Mouse (Mus musculus) cerebellum, adult 9-11 months (tissue): ENCODE data around the gene Ap1s1.

Source experiments
- DNase-seq: peaks from one replicate; pipeline ENCODE4 v3.0.0; 2022

Gene Ap1s1

GRCm38 (mm10) chr5:137062601-137063000, 16.7 kb upstream of the Ap1s1 start:
- DNase-seq: no peak

GRCm38 (mm10) chr5:137061809-137062481, 16.0 kb upstream of the Ap1s1 start:
- no peak for DNase-seq

GRCm38 (mm10) chr5:137054873-137055272, 8.9 kb upstream of the Ap1s1 start:
- no peak for DNase-seq

- no peak for DNase-seq
These were observed 8.4 kb upstream of the Ap1s1 start for GRCm38 (mm10) chr5:137054299-137054698.

GRCm38 (mm10) chr5:137051914-137052505, 6.1 kb upstream of the Ap1s1 start:
- DNase-seq: no peak

GRCm38 (mm10) chr5:137051125-137051524, 5.2 kb upstream of the Ap1s1 start:
- no peak for DNase-seq

GRCm38 (mm10) chr5:137046991-137047390, 1.1 kb upstream of the Ap1s1 start:
- no peak for DNase-seq

GRCm38 (mm10) chr5:137046324-137046718, 386 bp upstream of the Ap1s1 start:
- no peak for DNase-seq

- DNase-seq: no peak
These were observed 1.9 kb downstream of the Ap1s1 start for GRCm38 (mm10) chr5:137043997-137044396.

GRCm38 (mm10) chr5:137041442-137041841, 4.5 kb downstream of the Ap1s1 start:
- no peak for DNase-seq

GRCm38 (mm10) chr5:137039453-137039852, 6.5 kb downstream of the Ap1s1 start:
- no peak for DNase-seq

GRCm38 (mm10) chr5:137036211-137036610, 9.7 kb downstream of the Ap1s1 start:
- no peak for DNase-seq

GRCm38 (mm10) chr5:137032641-137033074, 13.3 kb downstream of the Ap1s1 start:
- DNase-seq: peak; percentile 74

- peak; percentile 46 for DNase-seq
These were observed 13.9 kb downstream of the Ap1s1 start for GRCm38 (mm10) chr5:137032033-137032421.

GRCm38 (mm10) chr5:137031076-137032032, 14.6 kb downstream of the Ap1s1 start:
- peak; percentile 51 for DNase-seq

- DNase-seq: no peak
These were observed 15.5 kb downstream of the Ap1s1 start for GRCm38 (mm10) chr5:137030416-137030810.

GRCm38 (mm10) chr5:137029643-137030415, 16.1 kb downstream of the Ap1s1 start:
- DNase-seq: peak; percentile 93

- DNase-seq: no peak
These were observed 16.7 kb downstream of the Ap1s1 start for GRCm38 (mm10) chr5:137029273-137029585.

- DNase-seq: no peak
These were observed 17.2 kb downstream of the Ap1s1 start for GRCm38 (mm10) chr5:137028561-137029272.

- DNase-seq: no peak
These were observed 19.8 kb downstream of the Ap1s1 start, which contains the start of gene Vgf for GRCm38 (mm10) chr5:137026092-137026491. Vgf (plus strand) TSS chr5:137026392.

- DNase-seq: peak; percentile 53
These were observed 20.8 kb downstream of the Ap1s1 start for GRCm38 (mm10) chr5:137025132-137025531.

- DNase-seq: no peak
These were observed 21.6 kb downstream of the Ap1s1 start for GRCm38 (mm10) chr5:137024318-137024717.
